In the genomic region with DNA sequence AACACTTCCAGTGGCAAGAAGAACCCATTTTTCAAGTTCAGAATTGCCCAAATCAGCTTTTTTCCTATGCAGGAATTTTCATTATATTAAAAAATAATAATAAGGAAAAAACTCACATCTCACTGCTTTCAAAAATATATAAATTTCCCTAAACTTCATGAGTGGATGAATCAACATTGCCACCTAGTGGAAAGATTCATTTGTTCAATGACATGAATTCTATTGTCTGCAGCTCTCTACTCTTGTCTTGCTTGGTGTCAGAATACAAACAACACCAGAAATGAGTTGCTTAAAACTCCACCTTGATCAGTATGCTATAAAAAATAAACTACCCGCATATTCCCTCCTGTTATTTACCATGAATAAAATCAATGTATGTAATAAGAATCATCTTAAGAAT, we compare ENCODE assay signal across 10 mouse cellular contexts.
DNase-seq lines count a peak whose midpoint lies in the region; ATAC-seq lines count a peak whose summit lies in the region.
"Had no signal": no experiment of that assay in that cellular context is flagged by ENCODE, and none has a peak within 500 bp of the region (broad histone marks: within the 10 kb centered on the region; RNA-seq: fewer than 3 reads in every experiment).

No protein-coding gene starts in this region.

- no peaks in the 10 kb centered on the region for H3K4me1 ChIP-seq in embryonic facial prominence, embryonic 11.5 days (ENCODE audit: control insufficient read depth, insufficient read depth, low read length)
- no peaks in the 10 kb centered on the region for H3K4me1 ChIP-seq in embryonic facial prominence, embryonic 10.5 days
- no peaks in the 10 kb centered on the region for H3K4me1 ChIP-seq in neural tube, embryonic 15.5 days
- H3K4me1 ChIP-seq in heart, embryonic 12.5 days (replicated peaks), result no peaks in the 10 kb centered on the region
- H3K4me1 ChIP-seq: embryonic facial prominence, embryonic 12.5 days; heart, embryonic 13.5 days had no signal

- H3K36me3 ChIP-seq in embryonic facial prominence, embryonic 11.5 days (replicated peaks; ENCODE audit: control insufficient read depth, insufficient read depth, low read depth, low read length), result no peaks in the 10 kb centered on the region
- no peaks in the 10 kb centered on the region for H3K36me3 ChIP-seq in embryonic facial prominence, embryonic 10.5 days (replicated peaks)
- no peaks in the 10 kb centered on the region for H3K36me3 ChIP-seq in neural tube, embryonic 15.5 days
- H3K36me3 ChIP-seq in heart, embryonic 12.5 days, result no peaks in the 10 kb centered on the region
- H3K36me3 ChIP-seq: embryonic facial prominence, embryonic 12.5 days; heart, embryonic 13.5 days had no signal

- H3K27me3 ChIP-seq in embryonic facial prominence, embryonic 11.5 days (ENCODE audit: control insufficient read depth, insufficient read depth, low read length), result no peaks in the 10 kb centered on the region
- no peaks in the 10 kb centered on the region for H3K27me3 ChIP-seq in embryonic facial prominence, embryonic 10.5 days (replicated peaks; ENCODE audit: low read depth, poor library complexity, severe bottlenecking)
- H3K27me3 ChIP-seq in neural tube, embryonic 15.5 days (replicated peaks), result no peaks in the 10 kb centered on the region
- H3K27me3 ChIP-seq in heart, embryonic 12.5 days (replicated peaks), result no peaks in the 10 kb centered on the region
- H3K27me3 ChIP-seq: embryonic facial prominence, embryonic 12.5 days; heart, embryonic 13.5 days had no signal

- WGBS in embryonic facial prominence, embryonic 11.5 days, result 29% methylated on average over 1 of the region's 1 CpGs
- 24% methylated on average over 1 of the region's 1 CpGs for WGBS in embryonic facial prominence, embryonic 10.5 days
- WGBS in neural tube, embryonic 15.5 days, result 25% methylated on average over 1 of the region's 1 CpGs
- 25% methylated on average over 1 of the region's 1 CpGs for WGBS in heart, embryonic 12.5 days

- no peak overlapping the region for H3K27ac ChIP-seq in embryonic facial prominence, embryonic 11.5 days (replicated peaks; ENCODE audit: low read depth, low read length)
- H3K27ac ChIP-seq in embryonic facial prominence, embryonic 10.5 days (replicated peaks), result no peak overlapping the region
- no peak overlapping the region for H3K27ac ChIP-seq in neural tube, embryonic 15.5 days (replicated peaks)
- no peak overlapping the region for H3K27ac ChIP-seq in heart, embryonic 12.5 days (ENCODE audit: poor library complexity, severe bottlenecking)
- H3K27ac ChIP-seq: embryonic facial prominence, embryonic 12.5 days; heart, embryonic 13.5 days had no signal

- H3K9me3 ChIP-seq in embryonic facial prominence, embryonic 11.5 days (replicated peaks; ENCODE audit: control insufficient read depth, low read length), result no peaks in the 10 kb centered on the region
- no peaks in the 10 kb centered on the region for H3K9me3 ChIP-seq in embryonic facial prominence, embryonic 10.5 days
- no peaks in the 10 kb centered on the region for H3K9me3 ChIP-seq in neural tube, embryonic 15.5 days (replicated peaks)
- H3K9me3 ChIP-seq in heart, embryonic 12.5 days (replicated peaks), result no peaks in the 10 kb centered on the region
- H3K9me3 ChIP-seq: embryonic facial prominence, embryonic 12.5 days; heart, embryonic 13.5 days had no signal

- ATAC-seq in embryonic facial prominence, embryonic 11.5 days (replicated peaks; ENCODE audit: insufficient number of reproducible peaks, low FRiP score, low TSS enrichment, low read depth), result no peak
- peak; percentile 28; the same call in 1 of the 2 replicates for ATAC-seq in neural tube, embryonic 15.5 days (ENCODE audit: low FRiP score)
- no peak for ATAC-seq in heart, embryonic 12.5 days (ENCODE audit: insufficient number of reproducible peaks, low FRiP score)

- H3K4me2 ChIP-seq in embryonic facial prominence, embryonic 11.5 days (ENCODE audit: low read depth, low read length), result no peak overlapping the region
- H3K4me2 ChIP-seq in neural tube, embryonic 15.5 days, result no peak overlapping the region
- no peak overlapping the region for H3K4me2 ChIP-seq in heart, embryonic 12.5 days
- H3K4me2 ChIP-seq: embryonic facial prominence, embryonic 12.5 days; heart, embryonic 13.5 days had no signal

- H3K4me3 ChIP-seq in embryonic facial prominence, embryonic 11.5 days (ENCODE audit: low read depth, low read length), result no peak overlapping the region
- H3K4me3 ChIP-seq in embryonic facial prominence, embryonic 10.5 days, result no peak overlapping the region
- no peak overlapping the region for H3K4me3 ChIP-seq in neural tube, embryonic 15.5 days (replicated peaks)
- H3K4me3 ChIP-seq in heart, embryonic 12.5 days, result no peak overlapping the region
- H3K4me3 ChIP-seq: embryonic facial prominence, embryonic 12.5 days; heart, embryonic 13.5 days had no signal

- H3K9ac ChIP-seq in embryonic facial prominence, embryonic 11.5 days (replicated peaks; ENCODE audit: low read length), result no peak overlapping the region
- H3K9ac ChIP-seq in neural tube, embryonic 15.5 days (replicated peaks), result no peak overlapping the region
- H3K9ac ChIP-seq in heart, embryonic 12.5 days, result no peak overlapping the region
- H3K9ac ChIP-seq: embryonic facial prominence, embryonic 12.5 days; heart, embryonic 13.5 days had no signal

- intact Hi-C loops in left cerebral cortex, postnatal 25 days (cut with DNase I), result no loop called here
- intact Hi-C loops in left cerebral cortex, postnatal 4 days (cut with DNase I), result loop anchor here (10.0 kb wide), 1 partner anchor 224 kb away; no protein-coding TSS in a partner anchor
- intact Hi-C loops in gastrocnemius, postnatal 14 days (cut with DNase I; ENCODE audit: low total_unique reads), result no loop called here

- DNase-seq in embryonic facial prominence, embryonic 11.5 days (ENCODE audit: low spot score), result peak; percentile 69
- DNase-seq in embryonic facial prominence, embryonic 10.5 days (ENCODE audit: low spot score), result no peak
- peak; percentile 21 to 58 for DNase-seq in left cerebral cortex, postnatal 25 days (ENCODE audit: low spot score in 2 of 2)
- no peak for DNase-seq in left cerebral cortex, postnatal 4 days
- DNase-seq in embryo, embryonic 10.5 days (ENCODE audit: low spot score), result peak; percentile 58
- DNase-seq in gastrocnemius, postnatal 14 days, result no peak

Comparison
In these comparisons a context has a peak if more than half of its experiments do, and no peak if none do; other contexts are left out.
1. DNase-seq: peak in embryonic facial prominence, embryonic 11.5 days (single experiment), left cerebral cortex, postnatal 25 days (2 of 2) and embryo, embryonic 10.5 days (single experiment); none in embryonic facial prominence, embryonic 10.5 days (single experiment), left cerebral cortex, postnatal 4 days (single experiment) and gastrocnemius, postnatal 14 days (single experiment).